Mouse (Mus musculus): ENCODE measurements around the gene Hoxb9. TPM values are rescaled to one million over a fixed set of nuclear protein-coding genes. Genes with fewer than 3 reads are reported as not detected.

Gene Hoxb9
- polyA plus RNA-seq, 1 experiment from 2014 or later: not detected

GRCm38 (mm10) chr11:96303151-96304099 lies 32.2 kb downstream of the Hoxb9 start, which contains the start of gene Hoxb5:
TSS of gene Hoxb5 (plus strand) at chr11:96303336.
- Histone ChIP-seq H3K27ac (replicated peaks) (no peak within 1 kb of the TSS), H3K36me3 (replicated peaks) (no peaks in the 10 kb centered on the region), H3K9me3 (replicated peaks) (no peaks in the 10 kb centered on the region), H3K4me1 (replicated peaks) (no peaks in the 10 kb centered on the region), H3K4me2 (peak within 1 kb of the TSS; percentile 41), H3K27me3 (peaks cover 100% of the 10 kb centered on the region), H3K4me3 (replicated peaks) (peak within 1 kb of the TSS; percentile 24), H3K9ac (no peak within 1 kb of the TSS)
- WGBS (ENCODE audit: insufficient replicate concordance): under 1% methylated on average over 69 of the region's 69 CpGs
- ATAC-seq (ENCODE audit: insufficient read depth): no peak

DNA sequence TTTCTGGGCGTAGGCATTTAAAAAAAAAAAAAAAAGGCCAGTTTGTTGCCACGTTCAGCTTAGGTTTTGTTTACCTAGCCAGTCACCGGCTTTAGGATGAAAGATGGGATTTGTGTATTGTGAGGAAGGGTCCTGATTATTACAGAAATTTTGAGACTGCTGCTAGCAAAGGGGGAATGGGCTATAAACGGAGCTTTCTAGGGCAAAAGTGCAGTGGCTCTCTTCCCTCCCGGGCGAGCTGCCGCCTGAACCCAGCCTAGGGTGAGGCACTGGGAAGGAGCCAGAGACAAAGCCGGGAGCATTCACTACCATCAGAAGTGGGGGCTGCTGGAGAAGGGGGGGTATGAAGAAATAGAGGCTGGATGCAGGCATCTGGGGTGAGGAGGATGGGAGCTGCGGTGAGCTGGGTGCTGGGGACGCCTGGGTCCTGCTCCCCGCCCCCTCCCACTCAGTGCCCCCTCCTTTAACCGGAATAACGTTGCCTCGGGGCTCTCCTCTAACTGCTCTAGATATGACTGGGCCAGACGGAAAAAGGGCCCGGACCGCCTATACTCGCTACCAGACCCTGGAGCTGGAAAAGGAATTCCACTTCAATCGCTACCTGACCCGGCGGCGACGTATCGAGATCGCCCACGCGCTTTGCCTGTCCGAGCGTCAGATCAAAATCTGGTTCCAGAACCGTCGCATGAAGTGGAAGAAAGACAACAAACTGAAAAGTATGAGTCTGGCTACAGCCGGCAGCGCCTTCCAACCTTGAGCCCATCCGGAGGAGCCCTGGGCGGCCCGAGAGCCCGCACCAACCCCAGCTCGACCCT lies 33.3 kb downstream of the Hoxb9 start:
- H3K27ac ChIP-seq (replicated peaks): no peak overlapping the region
- no peaks in the 10 kb centered on the region for H3K36me3 ChIP-seq (replicated peaks)
- WGBS (ENCODE audit: insufficient replicate concordance): 4% methylated on average over 38 of the region's 38 CpGs
- no peak for ATAC-seq (ENCODE audit: insufficient read depth)
- H3K9ac ChIP-seq: no peak overlapping the region
- H3K4me3 ChIP-seq (replicated peaks): peak overlapping the region; percentile 24; the same call in 1 of the 2 replicates
- peaks cover 100% of the 10 kb centered on the region for H3K27me3 ChIP-seq
- no peaks in the 10 kb centered on the region for H3K4me1 ChIP-seq (replicated peaks)
- H3K4me2 ChIP-seq: peak overlapping the region; percentile 19
- no peaks in the 10 kb centered on the region for H3K9me3 ChIP-seq (replicated peaks)

DNA sequence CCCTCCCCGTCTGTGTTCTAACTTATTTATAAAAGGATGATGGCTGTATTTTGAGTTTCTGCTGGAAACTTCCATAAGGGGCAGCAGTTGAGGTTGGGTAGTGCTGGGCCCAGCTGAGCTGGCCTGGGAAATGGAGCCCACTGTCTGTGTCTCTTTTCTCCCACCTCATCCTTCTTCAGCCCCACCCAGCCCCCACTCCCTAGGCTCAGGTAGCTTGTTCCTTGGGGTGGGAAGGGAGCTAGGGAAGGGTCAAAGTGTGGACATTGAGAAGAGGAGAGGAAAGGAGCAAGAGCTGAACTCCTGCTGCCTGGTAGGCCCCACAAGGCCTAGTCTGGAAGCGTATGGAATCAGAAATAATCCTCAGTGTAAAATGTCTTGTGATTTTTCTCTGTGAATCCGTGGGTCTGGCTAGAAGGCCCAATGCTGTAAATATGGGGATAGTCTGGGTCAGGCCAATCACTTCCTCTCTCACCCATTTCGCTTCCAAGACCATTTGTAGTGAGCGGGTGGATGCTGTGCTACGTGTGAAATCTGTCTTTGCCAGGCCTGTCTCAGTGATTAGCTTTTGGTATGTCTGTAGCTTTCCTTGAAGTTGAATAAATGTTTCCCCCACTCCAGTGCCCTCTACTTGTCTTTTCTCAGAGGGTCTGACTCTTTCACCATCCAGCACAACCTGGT lies 34.4 kb downstream of the Hoxb9 start:
- 63% methylated on average over 6 of the region's 6 CpGs for WGBS (ENCODE audit: insufficient replicate concordance)
- Histone ChIP-seq H3K9me3 (replicated peaks) (no peaks in the 10 kb centered on the region), H3K27ac (replicated peaks) (no peak overlapping the region), H3K4me1 (replicated peaks) (no peaks in the 10 kb centered on the region), H3K4me2 (no peak overlapping the region), H3K27me3 (peaks cover 100% of the 10 kb centered on the region), H3K36me3 (replicated peaks) (no peaks in the 10 kb centered on the region), H3K9ac (no peak overlapping the region), H3K4me3 (replicated peaks) (no peak overlapping the region)
- ATAC-seq (ENCODE audit: insufficient read depth): no peak

- H3K27ac ChIP-seq (replicated peaks): no peak overlapping the region
- no peaks in the 10 kb centered on the region for H3K9me3 ChIP-seq (replicated peaks)
- H3K4me3 ChIP-seq (replicated peaks): no peak overlapping the region
- 0 out of 2 replicates have a peak, but pooled peaks cover 3% of the 10 kb centered on the region for H3K4me1 ChIP-seq (replicated peaks)
- H3K27me3 ChIP-seq: peaks cover 100% of the 10 kb centered on the region
- no peak for ATAC-seq (ENCODE audit: insufficient read depth)
- H3K9ac ChIP-seq: no peak overlapping the region
- WGBS (ENCODE audit: insufficient replicate concordance): 25% methylated on average over 7 of the region's 7 CpGs
- H3K4me2 ChIP-seq: no peak overlapping the region
- no peaks in the 10 kb centered on the region for H3K36me3 ChIP-seq (replicated peaks)
Observed at GRCm38 (mm10) chr11:96306183-96306907, 35.1 kb downstream of the Hoxb9 start.

DNA sequence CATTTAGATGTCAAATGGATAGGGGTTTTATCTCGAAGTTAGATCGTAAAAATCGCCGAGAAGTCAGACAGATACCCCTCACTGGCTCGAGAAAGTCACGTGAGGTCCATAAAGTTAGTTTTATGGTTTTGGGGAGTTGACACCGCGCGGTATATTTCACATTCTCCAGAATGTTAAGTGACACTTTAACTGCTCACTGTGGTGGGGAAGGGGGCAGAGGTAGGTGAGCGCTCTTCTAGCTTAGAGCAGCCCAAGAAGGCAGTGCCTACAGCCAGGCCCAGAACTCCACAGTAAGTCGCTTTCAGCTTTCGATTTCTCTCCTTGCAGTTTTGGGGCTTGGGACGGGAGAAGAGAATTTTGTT lies 35.6 kb downstream of the Hoxb9 start:
- H3K9me3 ChIP-seq (replicated peaks): no peaks in the 10 kb centered on the region
- no peak overlapping the region for H3K27ac ChIP-seq (replicated peaks)
- no peak overlapping the region for H3K4me3 ChIP-seq (replicated peaks)
- H3K4me2 ChIP-seq: no peak overlapping the region
- WGBS (ENCODE audit: insufficient replicate concordance): 15% methylated on average over 13 of the region's 13 CpGs
- H3K9ac ChIP-seq: no peak overlapping the region
- ATAC-seq (ENCODE audit: insufficient read depth): no peak
- 0 out of 2 replicates have a peak, but pooled peaks cover 3% of the 10 kb centered on the region for H3K4me1 ChIP-seq (replicated peaks)
- H3K36me3 ChIP-seq (replicated peaks): no peaks in the 10 kb centered on the region
- peaks cover 100% of the 10 kb centered on the region for H3K27me3 ChIP-seq

DNA sequence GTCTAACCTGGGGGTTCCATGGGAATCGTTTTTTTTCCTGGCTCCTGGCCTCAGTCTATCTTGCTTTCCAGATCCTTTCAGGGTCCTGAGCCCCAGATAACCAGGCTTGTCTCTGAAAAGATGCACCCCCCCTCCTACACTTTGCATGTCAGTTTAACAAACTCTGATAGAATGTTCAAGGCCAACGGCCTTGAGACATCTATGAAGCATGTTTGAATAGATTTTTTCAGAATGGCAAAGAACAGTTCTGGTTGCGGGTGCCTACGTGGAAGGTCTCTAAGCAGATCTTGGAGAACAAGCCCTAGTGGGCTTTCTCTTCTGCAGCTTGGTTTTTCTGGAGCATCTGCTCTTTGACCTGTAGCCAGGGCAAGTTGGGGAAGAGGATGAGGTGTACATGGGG lies 37.5 kb downstream of the Hoxb9 start:
- Histone ChIP-seq H3K4me3 (replicated peaks) (no peak overlapping the region), H3K27ac (replicated peaks) (no peak overlapping the region), H3K9ac (no peak overlapping the region), H3K27me3 (peaks cover 100% of the 10 kb centered on the region), H3K9me3 (replicated peaks) (no peaks in the 10 kb centered on the region), H3K4me1 (replicated peaks) (0 out of 2 replicates have a peak, but pooled peaks cover 3% of the 10 kb centered on the region), H3K36me3 (replicated peaks) (no peaks in the 10 kb centered on the region), H3K4me2 (no peak overlapping the region)
- no peak for ATAC-seq (ENCODE audit: insufficient read depth)
- 35% methylated on average over 4 of the region's 4 CpGs for WGBS (ENCODE audit: insufficient replicate concordance)

DNA sequence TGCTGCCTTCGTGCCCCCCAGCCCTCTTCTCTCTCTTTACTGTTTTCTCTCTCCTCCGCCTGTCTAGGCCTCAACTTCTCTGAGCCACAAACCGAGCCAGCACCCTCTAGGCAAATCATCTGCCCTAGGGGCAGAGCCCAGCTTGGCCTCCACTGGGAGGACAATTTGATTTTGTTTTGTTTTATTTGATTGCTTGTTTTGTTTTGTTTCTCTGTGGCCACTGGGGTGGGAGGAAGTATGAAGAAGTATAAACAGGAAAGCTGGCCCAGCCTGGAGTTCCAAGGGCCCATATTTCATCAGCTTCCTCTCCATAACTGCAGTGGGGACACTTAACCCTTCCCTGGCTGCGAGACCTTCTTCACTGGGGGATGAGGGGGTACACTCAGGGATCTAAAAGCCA lies 38.0 kb downstream of the Hoxb9 start:
- H3K9me3 ChIP-seq (replicated peaks): no peaks in the 10 kb centered on the region
- H3K27me3 ChIP-seq: peaks cover 100% of the 10 kb centered on the region
- H3K4me2 ChIP-seq: no peak overlapping the region
- no peak for ATAC-seq (ENCODE audit: insufficient read depth)
- H3K9ac ChIP-seq: no peak overlapping the region
- H3K27ac ChIP-seq (replicated peaks): no peak overlapping the region
- H3K4me3 ChIP-seq (replicated peaks): no peak overlapping the region
- 0 out of 2 replicates have a peak, but pooled peaks cover 3% of the 10 kb centered on the region for H3K4me1 ChIP-seq (replicated peaks)
- WGBS (ENCODE audit: insufficient replicate concordance): 24% methylated on average over 4 of the region's 4 CpGs
- H3K36me3 ChIP-seq (replicated peaks): no peaks in the 10 kb centered on the region

DNA sequence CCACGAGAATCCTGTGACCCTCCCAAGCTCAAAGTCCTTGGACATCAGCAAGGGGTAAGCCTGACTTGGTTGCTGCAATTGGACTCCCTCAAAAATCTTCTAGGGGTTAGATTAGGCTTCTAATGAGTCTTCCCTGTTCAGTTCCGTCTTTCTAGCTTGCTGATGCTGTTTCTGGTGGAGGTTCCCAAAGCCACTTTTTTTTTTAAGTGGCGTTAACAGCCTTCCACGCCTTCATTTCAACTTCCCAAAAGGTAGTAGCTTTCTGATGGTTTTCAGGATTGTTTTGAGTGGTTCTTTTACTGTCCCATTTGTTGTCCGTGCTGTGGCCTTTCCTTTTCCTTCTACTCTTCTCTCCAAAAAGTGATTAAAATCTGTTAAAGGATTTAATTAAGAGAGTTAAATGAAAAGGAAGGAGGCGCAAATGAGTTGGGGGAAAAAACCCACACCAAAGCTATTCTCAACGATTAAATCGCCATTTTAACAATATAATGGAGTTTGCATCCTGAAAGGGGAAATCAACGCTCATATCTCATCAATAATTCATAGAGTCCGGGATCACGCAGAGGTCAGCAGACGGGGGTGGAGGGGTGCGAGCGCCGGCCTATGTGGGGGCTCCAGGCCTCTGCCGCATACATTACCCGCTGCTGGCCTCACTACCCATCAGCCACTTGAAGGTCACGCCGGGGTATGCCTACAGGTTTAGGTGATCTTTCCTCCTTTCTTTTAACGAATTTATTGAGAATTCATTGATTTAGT lies 39.1 kb downstream of the Hoxb9 start:
- Histone ChIP-seq H3K4me3 (replicated peaks) (no peak overlapping the region), H3K27ac (replicated peaks) (no peak overlapping the region), H3K4me2 (no peak overlapping the region), H3K36me3 (replicated peaks) (no peaks in the 10 kb centered on the region), H3K9ac (no peak overlapping the region), H3K27me3 (peaks cover 100% of the 10 kb centered on the region), H3K4me1 (replicated peaks) (0 out of 2 replicates have a peak, but pooled peaks cover 3% of the 10 kb centered on the region), H3K9me3 (replicated peaks) (no peaks in the 10 kb centered on the region)
- ATAC-seq (ENCODE audit: insufficient read depth): no peak
- 20% methylated on average over 20 of the region's 20 CpGs for WGBS (ENCODE audit: insufficient replicate concordance)

GRCm38 (mm10) chr11:96311097-96311496 lies 39.8 kb downstream of the Hoxb9 start:
- Histone ChIP-seq H3K9me3 (replicated peaks) (no peaks in the 10 kb centered on the region), H3K4me1 (replicated peaks) (0 out of 2 replicates have a peak, but pooled peaks cover 3% of the 10 kb centered on the region), H3K9ac (no peak overlapping the region), H3K4me2 (peak overlapping the region; percentile 41), H3K36me3 (replicated peaks) (no peaks in the 10 kb centered on the region), H3K27ac (replicated peaks) (no peak overlapping the region), H3K4me3 (replicated peaks) (peak overlapping the region; percentile 27; the same call in 1 of the 2 replicates), H3K27me3 (peaks cover 100% of the 10 kb centered on the region)
- ATAC-seq (ENCODE audit: insufficient read depth): no peak
- 9% methylated on average over 6 of the region's 6 CpGs for WGBS (ENCODE audit: insufficient replicate concordance)
